Mouse (Mus musculus): ENCODE results near the gene Ttc39d.

DNA sequence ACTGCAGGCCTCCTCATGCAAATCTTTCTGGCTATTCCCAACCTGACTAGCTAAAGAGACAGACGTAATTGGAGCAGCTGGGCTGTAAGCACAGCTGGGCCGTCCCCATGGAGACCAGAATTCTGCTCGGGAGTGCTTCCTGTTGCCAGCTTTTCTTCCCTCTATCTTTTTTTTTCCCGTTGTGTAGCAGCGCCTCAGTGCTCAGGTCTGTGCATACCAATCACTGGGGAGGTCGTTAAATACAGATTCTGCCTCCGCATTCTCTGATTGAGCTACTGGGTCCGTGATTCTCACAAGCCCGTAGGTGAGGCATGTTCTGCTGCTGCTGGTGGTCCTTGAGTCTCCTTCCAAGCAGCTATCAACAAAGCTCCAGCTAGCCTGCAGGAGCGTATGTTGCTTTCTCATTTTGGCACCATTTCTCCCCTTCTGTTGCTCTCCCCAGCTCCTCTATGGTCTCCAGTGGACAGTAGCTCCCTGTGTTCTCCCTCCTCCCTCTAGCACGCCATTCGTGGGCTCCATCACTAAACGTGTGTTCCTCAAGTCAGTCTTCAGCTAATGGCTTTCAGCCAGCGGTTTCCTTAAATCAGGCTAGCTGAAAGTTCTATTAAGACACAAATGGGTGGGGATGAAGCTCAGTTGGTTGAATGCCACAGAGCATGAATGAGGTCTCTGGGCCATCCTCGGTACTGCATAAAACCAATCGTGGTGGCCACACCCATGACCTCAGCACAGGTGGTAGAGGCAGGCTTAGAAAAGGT is 38.7 kb upstream of the Ttc39d start:
- TF ChIP-seq CTCF (IDR thresholded peaks at IDR 0.05; ENCODE audit: insufficient read depth, low read depth, low read length) (no peak), POLR2A (IDR thresholded peaks at IDR 0.05; ENCODE audit: insufficient read depth, low read depth, low read length) (no peak)
